Mouse (Mus musculus) hindbrain, postnatal 0 days (tissue): ENCODE results near the gene Uvrag. TPM values are rescaled to one million over a fixed set of nuclear protein-coding genes. Genes with fewer than 3 reads are reported as not detected.

Experiments used
- ATAC-seq: fragments of 200-750 bp; cut with Nextera tagmentation; 2 replicates; pipeline ENCODE4 v1.8.0; 2017; ENCODE audit warnings: mild to moderate bottlenecking, moderate TSS enrichment, moderate library complexity
- DNase-seq: peaks from one replicate; pipeline ENCODE4 v3.0.0-alpha.2; 2015; ENCODE audit warnings: low spot score
- H3K27ac ChIP-seq: fragments of 300-500 bp; sonication (generic); 2 replicates; pipeline ENCODE4 v1.5.1; 2014; ENCODE audit warnings: mild to moderate bottlenecking
- H3K27me3 ChIP-seq: fragments of 300-500 bp; sonication (generic); 2 replicates; pipeline ENCODE4 v1.6.1; 2014; ENCODE audit warnings: low read length, mixed read lengths; ENCODE audit not compliant: insufficient read depth
- H3K36me3 ChIP-seq: fragments of 300-500 bp; sonication (generic); 2 replicates; pipeline ENCODE4 v1.6.1; 2014; ENCODE audit warnings: low read length, mixed read lengths; ENCODE audit not compliant: insufficient read depth
- H3K4me1 ChIP-seq: fragments of 300-500 bp; sonication (generic); 2 replicates; pipeline ENCODE4 v1.6.1; 2014; ENCODE audit warnings: antibody characterized with exemption, low read length, mixed read lengths; ENCODE audit not compliant: insufficient read depth
- H3K4me2 ChIP-seq: fragments of 300-500 bp; sonication (generic); 2 replicates; pipeline ENCODE4 v1.6.1; 2014; ENCODE audit warnings: low read depth, mild to moderate bottlenecking, low read length, moderate library complexity, mixed read lengths
- H3K4me3 ChIP-seq: fragments of 300-500 bp; sonication (generic); 2 replicates; pipeline ENCODE4 v1.5.1; 2014; ENCODE audit warnings: low read length
- H3K9ac ChIP-seq: fragments of 300-500 bp; sonication (generic); replicated peaks from 2 replicates; pipeline ENCODE4 v1.6.1; 2014; ENCODE audit warnings: mild to moderate bottlenecking, low read length, moderate library complexity, mixed read lengths
- H3K9me3 ChIP-seq: fragments of 300-500 bp; sonication (generic); 2 replicates; pipeline ENCODE4 v1.6.1; 2016; ENCODE audit warnings: low read length, mixed read lengths
- CTCF ChIP-seq: IDR thresholded peaks from 2 replicates; pipeline ENCODE4 v1.5.1; 2016; ENCODE audit warnings: antibody characterized with exemption, control low read depth, low read depth
- WGBS: fragments of 180-500 bp; shearing (Covaris S2); extraction: QIAGEN DNeasy Blood & Tissue Kit; methylation state at CpG from one replicate; pipeline ENCODE4 v1.1.7; 2014; 5-methylcytosine and 5-hydroxymethylcytosine counted together
- polyA plus RNA-seq: library from polyadenylated mRNA; unstranded; fragments of >200 nt; fragmentation: Nextera tagmentation; extraction: Ambion mirVana; gene quantifications from 2 replicates; pipeline ENCODE4 v1.2.1, GENCODE M21; 2015
- total RNA-seq: library from RNA; depleted of rRNA; stranded (reverse); fragments of >200 nt; gene quantifications from 2 replicates; pipeline ENCODE4 v1.2.3, GENCODE M21; 2014

The Uvrag gene
- total and polyA plus RNA-seq, 2 experiments from 2014 or later, result 16.5 to 36.7 TPM

- no peak overlapping the region for H3K9ac ChIP-seq
- H3K4me2 ChIP-seq, result no peak overlapping the region
- 56% methylated on average over 6 of the region's 6 CpGs for WGBS
- no peak for TF ChIP-seq CTCF
- H3K9me3 ChIP-seq, result no peaks in the 10 kb centered on the region
- no peaks in the 10 kb centered on the region for H3K36me3 ChIP-seq
- ATAC-seq (no peak), DNase-seq (no peak)
- no peaks in the 10 kb centered on the region for H3K27me3 ChIP-seq
- no peak overlapping the region for H3K27ac ChIP-seq
- no peaks in the 10 kb centered on the region; the same call in 1 of the 2 replicates for H3K4me1 ChIP-seq
- H3K4me3 ChIP-seq, result no peak overlapping the region
Measured at GRCm38 (mm10) chr7:99045525-99045924, 95.4 kb downstream of the Uvrag start.

GRCm38 (mm10) chr7:99043923-99044322, 97.0 kb downstream of the Uvrag start:
- H3K27ac ChIP-seq, result no peak overlapping the region
- 74% methylated on average over 7 of the region's 7 CpGs for WGBS

GRCm38 (mm10) chr7:99043322-99043721, 97.6 kb downstream of the Uvrag start:
- ATAC-seq (no peak), DNase-seq (no peak)
- Histone ChIP-seq H3K9ac (no peak overlapping the region), H3K27me3 (no peaks in the 10 kb centered on the region), H3K4me3 (no peak overlapping the region), H3K27ac (no peak overlapping the region), H3K4me1 (no peaks in the 10 kb centered on the region; the same call in 1 of the 2 replicates), H3K9me3 (no peaks in the 10 kb centered on the region), H3K4me2 (no peak overlapping the region), H3K36me3 (no peaks in the 10 kb centered on the region)
- 93% methylated on average over 3 of the region's 3 CpGs for WGBS
- TF ChIP-seq CTCF, result no peak

More at GRCm38 (mm10) chr7:99043923-99044322, 97.0 kb downstream of the Uvrag start:
- H3K36me3 ChIP-seq, result no peaks in the 10 kb centered on the region
- no peaks in the 10 kb centered on the region for H3K9me3 ChIP-seq
- no peak for ATAC-seq
- no peak for DNase-seq
- H3K4me2 ChIP-seq, result no peak overlapping the region
- H3K4me3 ChIP-seq, result no peak overlapping the region
- no peaks in the 10 kb centered on the region; the same call in 1 of the 2 replicates for H3K4me1 ChIP-seq
- no peak for TF ChIP-seq CTCF
- no peak overlapping the region for H3K9ac ChIP-seq
- H3K27me3 ChIP-seq, result no peaks in the 10 kb centered on the region

DNA sequence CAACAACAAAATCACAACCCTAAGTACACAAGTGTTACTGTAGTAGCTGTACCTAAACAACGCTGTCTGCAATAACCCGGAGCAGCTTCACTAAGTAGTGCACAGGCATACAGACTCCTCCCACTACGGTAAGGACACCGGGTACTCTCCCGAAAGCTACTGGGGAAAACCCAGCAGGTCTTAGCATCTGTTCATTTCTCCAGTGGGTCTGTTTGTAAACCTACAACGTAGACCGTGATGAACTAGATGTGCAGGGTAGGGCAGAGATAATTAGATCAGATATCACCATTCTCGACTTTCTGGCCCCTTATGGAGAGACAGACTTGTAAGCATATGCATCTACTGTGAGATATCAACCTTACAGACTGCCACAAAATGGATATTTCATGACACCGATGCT, 99.1 kb downstream of the Uvrag start:
- H3K4me3 ChIP-seq, result no peak overlapping the region
- H3K27ac ChIP-seq, result no peak overlapping the region
- DNase-seq (no peak), ATAC-seq (no peak)
- 74% methylated on average over 9 of the region's 9 CpGs for WGBS
- TF ChIP-seq CTCF, result no peak
- H3K9ac ChIP-seq, result no peak overlapping the region
- H3K4me1 ChIP-seq, result no peaks in the 10 kb centered on the region; the same call in 1 of the 2 replicates
- H3K36me3 ChIP-seq, result no peaks in the 10 kb centered on the region
- no peaks in the 10 kb centered on the region for H3K27me3 ChIP-seq
- H3K9me3 ChIP-seq, result no peaks in the 10 kb centered on the region
- H3K4me2 ChIP-seq, result no peak overlapping the region

GRCm38 (mm10) chr7:99039912-99040311, 101.0 kb downstream of the Uvrag start:
- 92% methylated on average over 8 of the region's 8 CpGs for WGBS
- Histone ChIP-seq H3K9ac (no peak overlapping the region), H3K36me3 (no peaks in the 10 kb centered on the region), H3K27ac (no peak overlapping the region), H3K4me2 (no peak overlapping the region), H3K4me3 (no peak overlapping the region), H3K4me1 (no peaks in the 10 kb centered on the region), H3K27me3 (no peaks in the 10 kb centered on the region), H3K9me3 (no peaks in the 10 kb centered on the region)
- ATAC-seq (no peak), DNase-seq (no peak)
- no peak for TF ChIP-seq CTCF

DNA sequence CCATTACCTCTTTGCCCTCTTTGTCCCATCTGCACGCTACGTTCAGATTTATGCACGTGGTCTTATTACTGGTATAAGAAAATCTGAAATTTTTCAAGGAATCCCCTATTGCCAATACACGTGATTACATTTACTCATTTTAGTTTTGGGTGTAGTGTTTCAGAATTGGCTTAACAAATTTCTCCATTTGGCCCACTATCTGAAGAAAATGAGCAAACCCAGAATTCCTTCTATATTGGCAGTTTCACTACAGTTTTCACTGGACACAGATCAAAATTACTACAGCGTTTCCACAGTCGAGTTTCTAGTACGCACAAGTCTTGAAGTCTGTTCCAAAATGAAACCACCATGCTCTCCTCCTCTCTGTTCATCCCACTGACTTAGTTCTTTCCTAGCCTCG, 104.7 kb downstream of the Uvrag start:
- H3K4me1 ChIP-seq, result no peaks in the 10 kb centered on the region
- no peak overlapping the region for H3K9ac ChIP-seq
- WGBS, result 83% methylated on average over 8 of the region's 8 CpGs
- ATAC-seq (no peak), DNase-seq (no peak)
- H3K4me2 ChIP-seq, result no peak overlapping the region
- no peak overlapping the region for H3K27ac ChIP-seq
- no peak for TF ChIP-seq CTCF
- no peaks in the 10 kb centered on the region for H3K27me3 ChIP-seq
- H3K4me3 ChIP-seq, result no peak overlapping the region
- no peaks in the 10 kb centered on the region for H3K9me3 ChIP-seq
- no peaks in the 10 kb centered on the region for H3K36me3 ChIP-seq

DNA sequence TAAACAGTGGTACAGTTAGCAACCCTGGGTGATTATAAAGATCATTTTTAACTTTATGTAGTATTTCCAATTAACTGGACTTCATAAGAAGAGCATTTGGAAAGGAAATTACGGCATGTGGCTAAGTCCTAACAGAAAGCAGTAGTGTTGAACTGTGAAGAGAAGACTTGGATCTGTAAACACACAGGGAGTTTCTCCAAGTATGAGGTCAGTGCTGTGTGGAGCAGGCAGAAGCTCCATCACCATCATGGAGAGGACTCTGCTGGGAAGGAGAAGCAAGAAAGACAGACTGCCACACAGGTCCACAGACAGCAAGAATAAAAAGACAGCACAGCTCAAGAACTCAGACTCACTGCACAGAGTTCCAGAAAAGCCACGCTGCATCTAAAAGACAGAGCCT, 106.0 kb downstream of the Uvrag start:
- Histone ChIP-seq H3K9me3 (no peaks in the 10 kb centered on the region), H3K27ac (no peak overlapping the region), H3K4me1 (no peaks in the 10 kb centered on the region), H3K27me3 (no peaks in the 10 kb centered on the region), H3K9ac (no peak overlapping the region), H3K4me3 (no peak overlapping the region), H3K4me2 (no peak overlapping the region), H3K36me3 (no peaks in the 10 kb centered on the region)
- TF ChIP-seq CTCF, result no peak
- ATAC-seq, result no peak
- 92% methylated on average over 2 of the region's 2 CpGs for WGBS
- DNase-seq, result no peak
